Mouse (Mus musculus) CH12.LX (cell line): ENCODE results near the gene Ifnar1. TPM values are rescaled to one million over a fixed set of nuclear protein-coding genes. Genes with fewer than 3 reads are reported as not detected.
"Not testable (repeated sequence)": the region's sequence is repeated elsewhere in the genome, so short reads cannot be mapped to it uniquely, and the experiment has no call there.

Experiments
- DNase-seq: peaks from one replicate; pipeline ENCODE4 v3.0.0-alpha.2; 2013; ENCODE audit errors: extremely low read depth
- H3K27ac ChIP-seq: 2 replicates; pipeline ENCODE4 v1.5.1; 2012; ENCODE audit warnings: low read depth, mild to moderate bottlenecking, control low read depth, moderate library complexity; ENCODE audit not compliant: insufficient read depth
- H3K27me3 ChIP-seq: replicated peaks from 2 replicates; pipeline ENCODE3; 2012; ENCODE audit warnings: inconsistent platforms
- H3K36me3 ChIP-seq, 2 experiments: replicated peaks in 1 of 2; 2 replicates each; pipeline versions ENCODE3 to v1.6.1; 2012; ENCODE audit warnings: inconsistent platforms in 1 of 2, low read length in 1 of 2, mild to moderate bottlenecking in 1 of 2, mixed read lengths in 1 of 2, moderate library complexity in 1 of 2; ENCODE audit not compliant: control insufficient read depth in 1 of 2, insufficient read depth in 1 of 2
- H3K4me1 ChIP-seq, 2 experiments: 2 replicates each; pipeline ENCODE4 v1.6.1; 2012; ENCODE audit warnings: inconsistent platforms in 1 of 2, moderate library complexity in 1 of 2; ENCODE audit not compliant: insufficient read depth in 2 of 2, control insufficient read depth in 1 of 2
- H3K4me2 ChIP-seq: 2 replicates; pipeline ENCODE4 v1.6.1; 2012; ENCODE audit warnings: low read depth, mild to moderate bottlenecking, control low read depth; ENCODE audit not compliant: poor library complexity, insufficient read depth, severe bottlenecking
- H3K4me3 ChIP-seq, 3 experiments: fragments of 150-350 bp in 1 of 3; sonication (generic) in 1 of 3; replicated peaks in 1 of 3; 2 replicates each; pipeline versions ENCODE3 to v1.5.1; 2011 to 2012; ENCODE audit warnings: low read depth in 2 of 3, low read length in 2 of 3, mild to moderate bottlenecking in 2 of 3, moderate library complexity in 2 of 3, control low read depth in 1 of 3, improper control_type of control experiment in 1 of 3, inconsistent platforms in 1 of 3, mixed read lengths in 1 of 3; ENCODE audit not compliant: poor library complexity in 1 of 3
- H3K79me2 ChIP-seq: replicated peaks from 2 replicates; pipeline ENCODE4 v1.6.1; 2012; ENCODE audit warnings: mild to moderate bottlenecking, moderate library complexity; ENCODE audit not compliant: control insufficient read depth, poor library complexity, insufficient read depth, severe bottlenecking; ENCODE audit errors: extremely low read depth
- H3K9ac ChIP-seq: 2 replicates; pipeline ENCODE4 v1.6.1; 2012; ENCODE audit warnings: low read depth, mild to moderate bottlenecking, control low read depth, moderate library complexity; ENCODE audit not compliant: insufficient read depth
- H3K9me3 ChIP-seq: replicated peaks from 2 replicates; pipeline ENCODE3; 2012; ENCODE audit warnings: low read length, inconsistent platforms, mixed read lengths
- CTCF ChIP-seq, 2 experiments: IDR thresholded peaks in 1 of 2; conservative IDR thresholded peaks in 1 of 2; 2 replicates each; pipeline ENCODE4 v1.5.1; 2011 to 2012; ENCODE audit warnings: low read depth in 2 of 2, low read length in 2 of 2, improper control_type of control experiment in 1 of 2, inconsistent platforms in 1 of 2, mild to moderate bottlenecking in 1 of 2, moderate library complexity in 1 of 2
- EP300 ChIP-seq: IDR thresholded peaks from 2 replicates; pipeline ENCODE4 v1.6.1; 2011; ENCODE audit warnings: low read length, improper control_type of control experiment
- ETS1 ChIP-seq: conservative IDR thresholded peaks from 2 replicates; pipeline ENCODE4 v1.6.1; 2012; ENCODE audit warnings: low read depth, mild to moderate bottlenecking, inconsistent platforms, low read length, improper control_type of control experiment, moderate library complexity
- IRF4 ChIP-seq: IDR thresholded peaks from 2 replicates; pipeline ENCODE4 v1.6.1; 2014; ENCODE audit warnings: low read depth, mild to moderate bottlenecking, inconsistent platforms, low read length, improper control_type of control experiment
- JUN ChIP-seq: IDR thresholded peaks from 2 replicates; pipeline ENCODE4 v1.6.1; 2011; ENCODE audit warnings: low read depth, mild to moderate bottlenecking, low read length, improper control_type of control experiment, moderate library complexity; ENCODE audit not compliant: insufficient read depth
- JUND ChIP-seq: conservative IDR thresholded peaks from 2 replicates; pipeline ENCODE4 v1.6.1; 2011; ENCODE audit warnings: low read depth, low read length, improper control_type of control experiment
- KAT2A ChIP-seq: IDR thresholded peaks from 2 replicates; pipeline ENCODE4 v1.6.1; 2012; ENCODE audit warnings: low read length, improper control_type of control experiment, inconsistent platforms; ENCODE audit not compliant: insufficient replicate concordance
- MAFK ChIP-seq: IDR thresholded peaks from 2 replicates; pipeline ENCODE4 v1.6.1; 2011; ENCODE audit warnings: low read length, improper control_type of control experiment; ENCODE audit not compliant: insufficient replicate concordance
- MAX ChIP-seq: IDR thresholded peaks from 2 replicates; pipeline ENCODE4 v1.6.1; 2011; ENCODE audit warnings: low read length, improper control_type of control experiment
- MEF2A ChIP-seq: IDR thresholded peaks from 2 replicates; pipeline ENCODE4 v1.6.1; 2014; ENCODE audit warnings: low read depth, mild to moderate bottlenecking, inconsistent platforms, low read length, improper control_type of control experiment, borderline replicate concordance
- MXI1 ChIP-seq: IDR thresholded peaks from 2 replicates; pipeline ENCODE4 v1.6.1; 2011; ENCODE audit warnings: mild to moderate bottlenecking, low read depth, low read length, improper control_type of control experiment
- NELFE ChIP-seq: IDR thresholded peaks from 2 replicates; pipeline ENCODE4 v1.6.1; 2011; ENCODE audit warnings: low read depth, low read length, improper control_type of control experiment
- PAX5 ChIP-seq: IDR thresholded peaks from 2 replicates; pipeline ENCODE4 v1.6.1; 2012; ENCODE audit warnings: low read length, inconsistent platforms, mixed read lengths
- RAD21 ChIP-seq: IDR thresholded peaks from 2 replicates; pipeline ENCODE4 v1.6.1; 2011; ENCODE audit warnings: low read depth, mild to moderate bottlenecking, low read length, improper control_type of control experiment, moderate library complexity
- RCOR1 ChIP-seq: conservative IDR thresholded peaks from 2 replicates; pipeline ENCODE4 v1.6.1; 2012; ENCODE audit warnings: low read depth, mild to moderate bottlenecking, inconsistent platforms, low read length, improper control_type of control experiment
- SMC3 ChIP-seq: IDR thresholded peaks from 2 replicates; pipeline ENCODE4 v1.6.1; 2011; ENCODE audit warnings: low read depth, low read length, improper control_type of control experiment
- TCF12 ChIP-seq: IDR thresholded peaks from 2 replicates; pipeline ENCODE4 v1.6.1; 2014; ENCODE audit warnings: low read depth, mild to moderate bottlenecking, inconsistent platforms, low read length, improper control_type of control experiment
- USF2 ChIP-seq: conservative IDR thresholded peaks from 2 replicates; pipeline ENCODE4 v1.6.1; 2011; ENCODE audit warnings: low read depth, low read length, improper control_type of control experiment
- ZC3H11A ChIP-seq: IDR thresholded peaks from 2 replicates; pipeline ENCODE4 v1.6.1; 2012; ENCODE audit warnings: low read depth, mild to moderate bottlenecking, inconsistent platforms, low read length, improper control_type of control experiment
- ZKSCAN1 ChIP-seq: IDR thresholded peaks from 2 replicates; pipeline ENCODE4 v1.6.1; 2012; ENCODE audit warnings: low read depth, inconsistent platforms, low read length, improper control_type of control experiment, borderline replicate concordance
- ZNF384 ChIP-seq: IDR thresholded peaks from 2 replicates; pipeline ENCODE4 v1.6.1; 2012; ENCODE audit warnings: low read depth, low read length, improper control_type of control experiment, inconsistent platforms
- dilution Hi-C: fragments of 300-500 bp; cut with MboI; formaldehyde crosslinking; loops from 2 replicates; pipeline ENCODE4 v1.14.3; 2020; ENCODE audit warnings: low sequenced_read_pairs; ENCODE audit not compliant: extremely low pct_unique_long_range_greater_than_20kb, extremely low pct_ligation_motif_present
- in situ Hi-C: fragments of 300-500 bp; cut with MboI; formaldehyde crosslinking; loops from 3 replicates; pipeline ENCODE4 v1.14.3; 2019; ENCODE audit warnings: low sequenced_read_pairs, low pct_ligation_motif_present, low pct_unique_long_range_greater_than_20kb, mixed read lengths
- polyA plus RNA-seq: library from polyadenylated mRNA; unstranded; fragments of >175 nt; gene quantifications from 2 replicates; pipeline ENCODE4 v1.2.1, GENCODE M21; 2012; ENCODE audit warnings: low read depth; ENCODE audit not compliant: insufficient read length
- total RNA-seq, 2 experiments: library from RNA; depleted of rRNA; stranded (reverse); fragments of 300-350 nt in 1 of 2; fragments of >200 nt in 1 of 2; gene quantifications; 2 replicates each; pipeline ENCODE4 v1.2.3; 2012 to 2014

Gene Ifnar1
- total and polyA plus RNA-seq, 3 experiments, result 32.8 to 49.4 (median 40.3) TPM

GRCm38 (mm10) chr16:91530830-91531229 is 45.8 kb downstream of the Ifnar1 start:
- H3K27me3 ChIP-seq, H3K27ac ChIP-seq: not testable (repeated sequence)
- H3K4me1 ChIP-seq, result peaks cover 19 to 25% of the 10 kb centered on the region in 2 experiments
- TF ChIP-seq EP300 (peak; percentile 47; the same call in 1 of the 2 replicates), JUN (peak; percentile 62), JUND (peak; percentile 89), ZNF384 (peak; percentile 81)
- TF ChIP-seq, all 38 proteins: peak for 4; not testable (repeated sequence) for 34
- H3K9me3 ChIP-seq, H3K4me2 ChIP-seq, in situ Hi-C loops, H3K36me3 ChIP-seq, H3K9ac ChIP-seq, H3K79me2 ChIP-seq, DNase-seq, H3K4me3 ChIP-seq, dilution Hi-C loops: not testable (repeated sequence)

GRCm38 (mm10) chr16:91531856-91532255 is 46.8 kb downstream of the Ifnar1 start:
- H3K36me3 ChIP-seq, result no peaks in the 10 kb centered on the region
- TF ChIP-seq KAT2A (no peak), PAX5 (no peak), MXI1 (no peak), RCOR1 (no peak), ZKSCAN1 (no peak), MAX (no peak), MAFK (no peak), SMC3 (no peak), USF2 (no peak), EP300 (no peak)
- dilution Hi-C loops (no loop called here), in situ Hi-C loops (no loop called here)
- peaks cover 4% of the 10 kb centered on the region for H3K27me3 ChIP-seq
- H3K79me2 ChIP-seq, result no peaks in the 10 kb centered on the region
- H3K4me2 ChIP-seq, result no peak overlapping the region
- peaks cover under 1% of the 10 kb centered on the region for H3K9me3 ChIP-seq
- no peak overlapping the region for H3K4me3 ChIP-seq
- peaks cover 19 to 24% of the 10 kb centered on the region in 2 experiments for H3K4me1 ChIP-seq
- H3K27ac ChIP-seq, result no peak overlapping the region
- no peak for DNase-seq
- H3K9ac ChIP-seq, result no peak overlapping the region

GRCm38 (mm10) chr16:91532429-91532828 is 47.4 kb downstream of the Ifnar1 start:
- in situ Hi-C loops, result no loop called here
- Histone ChIP-seq H3K4me1 (peaks cover 17 to 20% of the 10 kb centered on the region in 2 experiments), H3K4me3 (no peak overlapping the region)
- dilution Hi-C loops, result no loop called here
- no peak for TF ChIP-seq MAX
- no peak for TF ChIP-seq ETS1
- no peak for TF ChIP-seq TCF12
- TF ChIP-seq ZC3H11A, result no peak
- TF ChIP-seq RCOR1, result no peak
- TF ChIP-seq USF2, result no peak
- TF ChIP-seq CTCF (conservative IDR thresholded peaks at IDR 0.05 in 1 of 2, IDR thresholded peaks at IDR 0.05 in 1 of 2; ENCODE audit: low read depth in 2 of 2, low read length in 2 of 2), result no peak
- TF ChIP-seq MXI1, result no peak
- TF ChIP-seq ZNF384, result no peak
- no peak for TF ChIP-seq MEF2A
- TF ChIP-seq RAD21, result no peak
- no peak for TF ChIP-seq IRF4
- TF ChIP-seq NELFE, result no peak
- no peak for TF ChIP-seq ZKSCAN1
- TF ChIP-seq, all 38 proteins: peak for 0
- Histone ChIP-seq H3K9me3 (no peaks in the 10 kb centered on the region), H3K4me2 (no peak overlapping the region), H3K79me2 (no peaks in the 10 kb centered on the region), H3K27me3 (peaks cover 4% of the 10 kb centered on the region), H3K36me3 (no peaks in the 10 kb centered on the region), H3K27ac (no peak overlapping the region), H3K9ac (no peak overlapping the region)
- DNase-seq, result no peak
